ENCODE assay signal across 15 mouse cellular contexts in the genomic region with DNA sequence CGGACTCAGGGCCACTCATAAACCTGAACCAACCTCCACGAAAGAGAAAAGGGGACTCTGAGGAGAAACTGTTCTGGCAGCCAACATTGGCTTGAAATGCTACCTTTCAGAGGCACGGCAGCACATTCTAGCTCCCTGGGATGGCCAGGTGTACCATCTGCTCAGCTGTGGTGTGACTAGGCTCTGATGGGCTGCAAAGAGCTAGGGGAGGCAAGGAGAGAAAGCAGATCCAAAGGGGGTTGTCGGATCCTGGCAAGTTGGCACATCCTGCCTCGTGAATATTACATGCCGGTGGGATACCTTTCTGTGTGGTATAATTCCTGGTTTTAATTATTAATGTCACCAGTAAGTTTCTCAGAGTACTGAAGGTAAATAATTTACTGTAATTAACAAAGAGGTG.
DNase-seq lines count a peak whose midpoint lies in the region; ATAC-seq lines count a peak whose summit lies in the region.
"Had no signal": no experiment of that assay in that cellular context is flagged by ENCODE, and none has a peak within 500 bp of the region (broad histone marks: within the 10 kb centered on the region; RNA-seq: fewer than 3 reads in every experiment).

No protein-coding gene starts in this region.

- H3K9ac ChIP-seq in forebrain, embryonic 13.5 days = no peak overlapping the region
- H3K9ac ChIP-seq in forebrain, embryonic 11.5 days (ENCODE audit: low read length) = no peak overlapping the region
- no peak overlapping the region for H3K9ac ChIP-seq in kidney, embryonic 16.5 days (replicated peaks; ENCODE audit: low read length)

- 76% methylated on average over 6 of the region's 6 CpGs for WGBS in forebrain, embryonic 13.5 days
- WGBS in forebrain, embryonic 11.5 days = 91% methylated on average over 6 of the region's 6 CpGs
- 80% methylated on average over 6 of the region's 6 CpGs for WGBS in kidney, embryonic 16.5 days

- H3K4me2 ChIP-seq in forebrain, embryonic 13.5 days = no peak overlapping the region
- no peak overlapping the region for H3K4me2 ChIP-seq in forebrain, embryonic 11.5 days (ENCODE audit: low read depth, low read length, severe bottlenecking)
- H3K4me2 ChIP-seq in kidney, embryonic 16.5 days (replicated peaks; ENCODE audit: low read depth, low read length) = no peak overlapping the region

- peaks cover 27% of the 10 kb centered on the region for H3K4me1 ChIP-seq in forebrain, embryonic 13.5 days
- H3K4me1 ChIP-seq in forebrain, embryonic 11.5 days (replicated peaks; ENCODE audit: control insufficient read depth, insufficient read depth, low read length) = peaks cover 4% of the 10 kb centered on the region; the same call in 1 of the 2 replicates
- no peaks in the 10 kb centered on the region for H3K4me1 ChIP-seq in kidney, embryonic 16.5 days (ENCODE audit: insufficient read depth, low read length)

- H3K27me3 ChIP-seq in forebrain, embryonic 13.5 days = no peaks in the 10 kb centered on the region
- no peaks in the 10 kb centered on the region for H3K27me3 ChIP-seq in forebrain, embryonic 11.5 days (ENCODE audit: control insufficient read depth, insufficient read depth, low read length)
- H3K27me3 ChIP-seq in kidney, embryonic 16.5 days (ENCODE audit: insufficient read depth, low read length) = no peaks in the 10 kb centered on the region
- H3K27me3 ChIP-seq: CH12.LX had no signal

- intact Hi-C loops in heart, postnatal 10 days (cut with DNase I) = no loop called here

- peak overlapping the region; percentile 35; the same call in 1 of the 2 replicates for H3K27ac ChIP-seq in forebrain, embryonic 13.5 days
- no peak overlapping the region for H3K27ac ChIP-seq in forebrain, embryonic 11.5 days (ENCODE audit: low read depth, low read length)
- H3K27ac ChIP-seq in kidney, embryonic 16.5 days (ENCODE audit: low read length) = peak overlapping the region; percentile 17; the same call in 1 of the 2 replicates
- H3K27ac ChIP-seq: macrophage had no signal

- H3K4me3 ChIP-seq in forebrain, embryonic 13.5 days = no peak overlapping the region
- H3K4me3 ChIP-seq in forebrain, embryonic 11.5 days (ENCODE audit: low read depth, low read length) = no peak overlapping the region
- H3K4me3 ChIP-seq in kidney, embryonic 16.5 days (ENCODE audit: low read length) = no peak overlapping the region

- no peaks in the 10 kb centered on the region for H3K9me3 ChIP-seq in forebrain, embryonic 13.5 days (replicated peaks)
- no peaks in the 10 kb centered on the region for H3K9me3 ChIP-seq in forebrain, embryonic 11.5 days (ENCODE audit: control insufficient read depth, low read length)
- no peaks in the 10 kb centered on the region for H3K9me3 ChIP-seq in kidney, embryonic 16.5 days (ENCODE audit: low read length)

- DNase-seq in forebrain, embryonic 11.5 days (ENCODE audit: low spot score) = no peak
- DNase-seq in kidney, postnatal 4 days = no peak
- DNase-seq in cerebellum, adult 11 months = peak; percentile 45
- peak; percentile 66 to 71 for DNase-seq in cerebellum, postnatal 25 days
- DNase-seq in adrenal gland, adult 2 months = no peak
- DNase-seq in heart, postnatal 10 days = no peak
- DNase-seq: adrenal gland, postnatal 36 days; lung, adult 2 months; right cerebral cortex, adult 18-20 months; thymus, postnatal 36 days had no signal

- no peaks in the 10 kb centered on the region for H3K36me3 ChIP-seq in forebrain, embryonic 13.5 days (ENCODE audit: poor library complexity, severe bottlenecking)
- no peaks in the 10 kb centered on the region for H3K36me3 ChIP-seq in forebrain, embryonic 11.5 days (ENCODE audit: control insufficient read depth, insufficient read depth, low read length)
- H3K36me3 ChIP-seq in kidney, embryonic 16.5 days (ENCODE audit: insufficient read depth, low read length) = no peaks in the 10 kb centered on the region

- ATAC-seq in forebrain, embryonic 13.5 days = no peak
- ATAC-seq in forebrain, embryonic 11.5 days (replicated peaks; ENCODE audit: low FRiP score) = no peak
- no peak for ATAC-seq in kidney, embryonic 16.5 days (ENCODE audit: low FRiP score, low TSS enrichment)
- ATAC-seq: intestine, embryonic 16.5 days had no signal

Comparison
In these comparisons a context has a peak if more than half of its experiments do, and no peak if none do; other contexts are left out.
1. DNase-seq: peak in cerebellum, adult 11 months (single experiment) and cerebellum, postnatal 25 days (2 of 2); none in forebrain, embryonic 11.5 days (single experiment), kidney, postnatal 4 days (0 of 2), adrenal gland, adult 2 months (single experiment) and heart, postnatal 10 days (0 of 2).